Mouse (Mus musculus): ENCODE results near the gene Thtpa.

GRCm38 (mm10) chr14:55135676-55136075 lies 41.1 kb downstream of the Thtpa start:
- TF ChIP-seq CTCF (IDR thresholded peaks at IDR 0.05; ENCODE audit: control insufficient read depth, insufficient read depth, insufficient replicate concordance, low read depth, low read length) = no peak
- no peak for TF ChIP-seq POLR2A (IDR thresholded peaks at IDR 0.05; ENCODE audit: control insufficient read depth, low read depth, low read length)

Measured in testis, adult 2 months (tissue).